ENCODE assay signal across 8 mouse cellular contexts in genomic region chr11:120136796-120137624, GRCm38 (mm10). TPM values are rescaled to one million over a fixed set of nuclear protein-coding genes. Genes with fewer than 3 reads are reported as not detected.
DNase-seq lines count a peak whose midpoint lies in the region; ATAC-seq and TF ChIP-seq lines count a peak whose summit lies in the region.

No protein-coding gene starts in this region.

- no peaks in the 10 kb centered on the region for H3K9me3 ChIP-seq in intestine, embryonic 15.5 days
- no peaks in the 10 kb centered on the region for H3K9me3 ChIP-seq in liver, embryonic 14.5 days (ENCODE audit: control insufficient read depth, low read length)
- H3K9me3 ChIP-seq in stomach, embryonic 16.5 days (replicated peaks; ENCODE audit: control insufficient read depth, low read length) = no peaks in the 10 kb centered on the region

- H3K4me3 ChIP-seq in intestine, embryonic 15.5 days (replicated peaks) = no peak overlapping the region
- H3K4me3 ChIP-seq in liver, embryonic 14.5 days (ENCODE audit: insufficient read depth in 1 of 2, low read depth in 2 of 2, low read length in 2 of 2) = no peak overlapping the region
- no peak overlapping the region for H3K4me3 ChIP-seq in stomach, embryonic 16.5 days (replicated peaks; ENCODE audit: low read length)

- no peaks in the 10 kb centered on the region for H3K27me3 ChIP-seq in intestine, embryonic 15.5 days (replicated peaks)
- no peaks in the 10 kb centered on the region for H3K27me3 ChIP-seq in liver, embryonic 14.5 days (ENCODE audit: control insufficient read depth, insufficient read depth, low read length)
- H3K27me3 ChIP-seq in stomach, embryonic 16.5 days (ENCODE audit: control insufficient read depth, insufficient read depth, low read length) = no peaks in the 10 kb centered on the region

- no peak for TF ChIP-seq CTCF in liver, embryonic 14.5 days (IDR thresholded peaks at IDR 0.05; ENCODE audit: low read depth)

- TF ChIP-seq EP300 in liver, embryonic 14.5 days (IDR thresholded peaks at IDR 0.05; ENCODE audit: low read depth) = peak; percentile 70

- intact Hi-C loops in gastrocnemius, postnatal 36 days (cut with DNase I) = no loop called here

- 0 out of 2 replicates have a peak, but pooled peaks cover 5% of the 10 kb centered on the region for H3K36me3 ChIP-seq in intestine, embryonic 15.5 days
- peaks cover 12% of the 10 kb centered on the region for H3K36me3 ChIP-seq in liver, embryonic 14.5 days (replicated peaks; ENCODE audit: control insufficient read depth, insufficient read depth, low read depth)
- H3K36me3 ChIP-seq in stomach, embryonic 16.5 days (ENCODE audit: control insufficient read depth, insufficient read depth, low read length) = peaks cover 3% of the 10 kb centered on the region; the same call in 1 of the 2 replicates

- H3K9ac ChIP-seq in intestine, embryonic 15.5 days = no peak overlapping the region
- H3K9ac ChIP-seq in liver, embryonic 14.5 days (replicated peaks) = no peak overlapping the region
- peak overlapping the region; percentile 29 for H3K9ac ChIP-seq in stomach, embryonic 16.5 days (ENCODE audit: low read length)

- H3K4me1 ChIP-seq in intestine, embryonic 15.5 days (replicated peaks) = peaks cover 32% of the 10 kb centered on the region
- peaks cover 24 to 48% of the 10 kb centered on the region in 2 experiments for H3K4me1 ChIP-seq in liver, embryonic 14.5 days (replicated peaks; ENCODE audit: control insufficient read depth in 2 of 2, insufficient read depth in 2 of 2, low read length in 1 of 2)
- peaks cover 33% of the 10 kb centered on the region for H3K4me1 ChIP-seq in stomach, embryonic 16.5 days (ENCODE audit: control insufficient read depth, insufficient read depth, low read length)

- ATAC-seq in intestine, embryonic 15.5 days = peak; percentile 83
- ATAC-seq in liver, embryonic 14.5 days (ENCODE audit: insufficient read depth) = peak; percentile 87
- peak; percentile 87 for ATAC-seq in stomach, embryonic 16.5 days (ENCODE audit: insufficient read depth, low FRiP score)

- WGBS in intestine, embryonic 15.5 days = 56% methylated on average over 23 of the region's 23 CpGs
- WGBS in liver, embryonic 14.5 days (ENCODE audit: insufficient replicate concordance) = 31% methylated on average over 23 of the region's 23 CpGs
- 53% methylated on average over 23 of the region's 23 CpGs for WGBS in stomach, embryonic 16.5 days

- DNase-seq in 416B (ENCODE audit: low read depth) = peak; percentile 50
- DNase-seq in c-Kit-positive CD71-negative TER-119-negative erythroid progenitor cells, embryonic 14.5 days (ENCODE audit: low read depth) = peak; percentile 25
- DNase-seq in liver, embryonic 14.5 days (ENCODE audit: low read depth in 3 of 3, low spot score in 3 of 3) = peak in 2 of 3 experiments; percentile 49 to 51
- no peak for DNase-seq in kidney, adult 8-10 months
- no peak for DNase-seq in kidney, adult 11 months
- DNase-seq in gastrocnemius, postnatal 36 days = no peak

- no peak overlapping the region; the same call in 1 of the 2 replicates for H3K4me2 ChIP-seq in intestine, embryonic 15.5 days (replicated peaks)
- H3K4me2 ChIP-seq in liver, embryonic 14.5 days (ENCODE audit: low read depth) = peak overlapping the region; percentile 28
- peak overlapping the region; percentile 42 for H3K4me2 ChIP-seq in stomach, embryonic 16.5 days (ENCODE audit: low read depth, low read length)

- peak overlapping the region; percentile 58; the same call in 1 of the 2 replicates for H3K27ac ChIP-seq in intestine, embryonic 15.5 days
- peak overlapping the region; percentile 25 for H3K27ac ChIP-seq in liver, embryonic 14.5 days
- H3K27ac ChIP-seq in stomach, embryonic 16.5 days (ENCODE audit: low read length) = peak overlapping the region; percentile 72

RNA-seq across cellular contexts. Expression of gene Slc38a10, which starts 14.1 kb away (rescaled TPM):
- polyA plus RNA-seq in intestine, embryonic 15.5 days (2015; fragmentation: Nextera tagmentation; extraction: Ambion mirVana) = 81.8 and 88.2 TPM in 2 replicates
- 15.9 and 21.0 TPM in 2 replicates for polyA plus RNA-seq in liver, embryonic 14.5 days (2012; rRNA removed)
- polyA plus RNA-seq in liver, embryonic 14.5 days (2014; fragmentation: Nextera tagmentation; extraction: Ambion mirVana) = 21.8 and 23.3 TPM in 2 replicates
- 95.9 and 99.2 TPM in 2 replicates for polyA plus RNA-seq in stomach, embryonic 16.5 days (2015; fragmentation: Nextera tagmentation; extraction: Ambion mirVana)
- 10 to 100 TPM; 43.0 to 43.4 TPM for total RNA-seq in gastrocnemius, postnatal 36 days (2021)

RNA-seq across cellular contexts. Expression of gene Ndufaf8, which starts 38.3 kb away (rescaled TPM):
- 90.8 and 109 TPM in 2 replicates for polyA plus RNA-seq in intestine, embryonic 15.5 days (2015; fragmentation: Nextera tagmentation; extraction: Ambion mirVana)
- polyA plus RNA-seq in liver, embryonic 14.5 days (2012; rRNA removed) = 20.3 and 30.3 TPM in 2 replicates
- polyA plus RNA-seq in liver, embryonic 14.5 days (2014; fragmentation: Nextera tagmentation; extraction: Ambion mirVana) = 52.9 and 57.5 TPM in 2 replicates
- 69.2 and 69.3 TPM in 2 replicates for polyA plus RNA-seq in stomach, embryonic 16.5 days (2015; fragmentation: Nextera tagmentation; extraction: Ambion mirVana)
- 10 to 100 TPM; 32.1 to 32.9 TPM for total RNA-seq in gastrocnemius, postnatal 36 days (2021)

RNA-seq across cellular contexts. Expression of gene Tepsin, which starts 38.5 kb away (rescaled TPM):
- 15.4 and 17.7 TPM in 2 replicates for polyA plus RNA-seq in intestine, embryonic 15.5 days (2015; fragmentation: Nextera tagmentation; extraction: Ambion mirVana)
- 11.0 and 12.7 TPM in 2 replicates for polyA plus RNA-seq in liver, embryonic 14.5 days (2012; rRNA removed)
- 4.2 and 4.4 TPM in 2 replicates for polyA plus RNA-seq in liver, embryonic 14.5 days (2014; fragmentation: Nextera tagmentation; extraction: Ambion mirVana)
- polyA plus RNA-seq in stomach, embryonic 16.5 days (2015; fragmentation: Nextera tagmentation; extraction: Ambion mirVana) = 19.2 and 21.2 TPM in 2 replicates
- total RNA-seq in gastrocnemius, postnatal 36 days (2021) = 1 to 10 TPM; 4.2 to 5.6 TPM

RNA-seq across cellular contexts. Expression of gene Cep131, which starts 50.4 kb away (rescaled TPM):
- polyA plus RNA-seq in intestine, embryonic 15.5 days (2015; fragmentation: Nextera tagmentation; extraction: Ambion mirVana) = 14.2 and 19.7 TPM in 2 replicates
- 2.3 and 4.4 TPM in 2 replicates for polyA plus RNA-seq in liver, embryonic 14.5 days (2012; rRNA removed)
- 2.4 and 2.7 TPM in 2 replicates for polyA plus RNA-seq in liver, embryonic 14.5 days (2014; fragmentation: Nextera tagmentation; extraction: Ambion mirVana)
- 11.8 and 12.0 TPM in 2 replicates for polyA plus RNA-seq in stomach, embryonic 16.5 days (2015; fragmentation: Nextera tagmentation; extraction: Ambion mirVana)
- 1 to 10 TPM; 6.6 to 8.0 TPM for total RNA-seq in gastrocnemius, postnatal 36 days (2021)

Comparison
In these comparisons a context has a peak if more than half of its experiments do, and no peak if none do; other contexts are left out.
1. DNase-seq: peak in 416B (single experiment), c-Kit-positive CD71-negative TER-119-negative erythroid progenitor cells, embryonic 14.5 days (single experiment) and liver, embryonic 14.5 days (2 of 3); none in kidney, adult 8-10 months (0 of 2), kidney, adult 11 months (single experiment) and gastrocnemius, postnatal 36 days (0 of 2).
2. Peak in every context shown above with its lines, with median percentiles within 50 percentile points of each other: ATAC-seq and H3K27ac ChIP-seq.